Mouse (Mus musculus) myocyte (in vitro differentiated cells): ENCODE results near the gene Glis3.

Experiments
- MAX ChIP-seq: IDR thresholded peaks from one replicate; pipeline ENCODE4 v1.6.1; 2011; ENCODE audit warnings: low read depth, mild to moderate bottlenecking, control low read depth
- POLR2A ChIP-seq: IDR thresholded peaks from one replicate; pipeline ENCODE4 v1.6.1; 2011; ENCODE audit warnings: low read depth, mild to moderate bottlenecking, control low read depth, moderate library complexity; ENCODE audit not compliant: insufficient read length
- TCF12 ChIP-seq: IDR thresholded peaks from one replicate; pipeline ENCODE4 v1.6.1; 2011; ENCODE audit warnings: mild to moderate bottlenecking, control low read depth; ENCODE audit not compliant: poor library complexity, insufficient read depth, severe bottlenecking

DNA sequence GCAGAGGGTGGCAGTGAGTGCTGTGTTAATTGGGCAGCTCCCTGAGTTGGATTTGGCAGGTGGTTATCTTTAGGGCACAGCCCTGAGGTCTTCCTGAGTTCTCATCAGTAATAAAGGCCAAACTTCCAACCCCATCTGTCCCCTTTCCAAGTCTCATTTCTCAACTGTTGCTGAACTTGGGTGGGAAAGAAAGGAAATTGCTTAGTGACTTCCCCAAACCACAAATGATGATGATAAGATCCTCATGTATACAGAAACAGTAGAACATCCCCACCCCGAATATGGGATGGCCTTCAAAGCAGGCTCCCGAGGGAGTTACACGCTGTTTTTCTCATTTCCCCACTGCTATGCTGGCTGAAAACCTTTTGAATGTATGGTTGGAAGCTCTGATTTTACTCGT, 34.8 kb upstream of the Glis3 start:
- TF ChIP-seq POLR2A (no peak), TCF12 (no peak), MAX (no peak)
